Mouse (Mus musculus): ENCODE results near the gene Gm16405. TPM values are rescaled to one million over a fixed set of nuclear protein-coding genes. Genes with fewer than 3 reads are reported as not detected.

Gene Gm16405
- polyA plus RNA-seq (2012; ENCODE audit: low replicate concordance): not detected in 2 replicates

GRCm38 (mm10) chrX:54530908-54531307 is at the start of gene Gm16405:
Gm16405 (plus strand) TSS chrX:54531208.

Other genes with a start within 250 kb of the Gm16405 start
- not detected in 2 replicates for gene Gm16430, start 91.0 kb downstream of the Gm16405 start, polyA plus RNA-seq (2012; ENCODE audit: low replicate concordance)